Mouse (Mus musculus): ENCODE measurements around the gene Cd96. TPM values are rescaled to one million over a fixed set of nuclear protein-coding genes. Genes with fewer than 3 reads are reported as not detected.
"Not testable (repeated sequence)": the region's sequence is repeated elsewhere in the genome, so short reads cannot be mapped to it uniquely, and the experiment has no call there.

Cd96 gene
- polyA plus RNA-seq (2015; fragmentation: Nextera tagmentation; extraction: Ambion mirVana), result not detected in 2 replicates

DNA sequence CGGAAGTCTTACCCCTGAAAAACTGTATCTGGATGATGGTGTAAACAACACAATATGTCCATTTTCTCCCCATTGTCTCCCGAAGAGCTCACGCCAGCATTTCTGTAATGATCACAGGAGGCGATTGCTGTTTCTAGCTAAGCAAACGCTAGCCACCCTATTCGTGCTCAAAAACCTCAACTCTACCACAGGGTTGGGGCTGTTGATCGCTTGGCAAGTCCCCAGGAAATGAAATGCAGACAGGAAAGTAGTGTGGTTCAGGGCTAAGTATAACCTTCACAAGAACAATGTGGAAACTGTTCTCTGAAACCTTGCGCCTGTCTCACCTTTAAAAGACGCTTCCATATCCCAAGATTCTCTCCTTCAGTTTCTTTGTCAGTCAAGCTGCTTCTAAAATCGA, at the start of gene Cd96:
Gene Cd96 (minus strand): TSS at position 232 of the 400 bp plus-strand sequence.
- no peak within 1 kb of the TSS for H3K4me2 ChIP-seq
- no peak within 1 kb of the TSS for H3K27ac ChIP-seq
- ATAC-seq (replicated peaks), result no peak
- H3K9me3 ChIP-seq, result no peaks in the 10 kb centered on the region
- WGBS, result 81% methylated on average over 10 of the region's 10 CpGs
- no peaks in the 10 kb centered on the region for H3K27me3 ChIP-seq (replicated peaks)
- H3K4me3 ChIP-seq, result no peak within 1 kb of the TSS
- H3K36me3 ChIP-seq (replicated peaks), result no peaks in the 10 kb centered on the region
- H3K9ac ChIP-seq, result no peak within 1 kb of the TSS
- H3K4me1 ChIP-seq, result 0 out of 2 replicates have a peak, but pooled peaks cover 4% of the 10 kb centered on the region

DNA sequence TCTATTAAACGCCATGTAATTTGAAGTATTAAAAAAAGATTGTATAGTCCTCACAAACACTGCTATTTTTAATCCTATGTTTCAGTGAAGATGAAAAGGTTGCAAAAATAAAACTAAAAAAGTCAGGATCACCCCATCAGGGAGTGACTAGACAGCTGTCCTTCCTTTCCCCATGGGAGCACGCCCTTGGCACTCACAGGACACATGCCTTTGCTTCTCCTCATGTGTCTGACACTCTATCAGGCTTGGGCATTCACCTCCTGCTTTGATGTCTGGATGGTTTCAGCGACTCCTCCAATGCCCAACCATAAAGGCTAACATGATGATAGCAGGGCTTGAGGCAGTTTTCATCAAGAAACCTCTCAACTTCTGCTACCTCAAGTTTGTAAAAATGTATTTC, 46.9 kb upstream of the Cd96 start:
- Histone ChIP-seq H3K4me2 (no peak overlapping the region), H3K4me1 (no peaks in the 10 kb centered on the region), H3K36me3 (replicated peaks) (no peaks in the 10 kb centered on the region), H3K9me3 (no peaks in the 10 kb centered on the region), H3K4me3 (no peak overlapping the region), H3K27me3 (replicated peaks) (no peaks in the 10 kb centered on the region), H3K9ac (no peak overlapping the region), H3K27ac (no peak overlapping the region)
- no peak for ATAC-seq (replicated peaks)
- 85% methylated on average over 3 of the region's 3 CpGs for WGBS

DNA sequence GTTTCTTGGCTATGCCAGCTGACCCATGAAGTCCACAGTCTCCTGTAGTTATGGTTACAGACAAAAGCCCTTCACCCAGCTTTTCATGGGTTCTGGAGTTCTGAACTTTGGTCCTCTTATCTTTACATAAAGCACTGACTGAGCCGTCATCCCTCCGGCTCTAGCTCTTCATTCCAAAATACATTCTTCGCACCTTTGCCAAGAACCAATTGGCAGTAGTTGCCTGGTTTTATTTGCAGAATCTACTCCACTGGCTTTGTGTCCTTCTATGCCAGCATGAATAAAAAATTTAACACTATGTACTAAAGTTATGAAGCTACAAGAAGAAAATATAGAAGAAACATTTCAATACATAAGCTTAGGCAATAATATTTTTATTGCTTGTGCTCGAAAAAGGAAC, 45.3 kb upstream of the Cd96 start:
- H3K27ac ChIP-seq, result no peak overlapping the region
- no peaks in the 10 kb centered on the region for H3K27me3 ChIP-seq (replicated peaks)
- no peak for ATAC-seq (replicated peaks)
- no peak overlapping the region for H3K4me2 ChIP-seq
- no peaks in the 10 kb centered on the region for H3K9me3 ChIP-seq
- no peak overlapping the region for H3K9ac ChIP-seq
- WGBS, result 86% methylated on average over 4 of the region's 4 CpGs
- no peaks in the 10 kb centered on the region for H3K36me3 ChIP-seq (replicated peaks)
- H3K4me1 ChIP-seq, result no peaks in the 10 kb centered on the region
- no peak overlapping the region for H3K4me3 ChIP-seq

DNA sequence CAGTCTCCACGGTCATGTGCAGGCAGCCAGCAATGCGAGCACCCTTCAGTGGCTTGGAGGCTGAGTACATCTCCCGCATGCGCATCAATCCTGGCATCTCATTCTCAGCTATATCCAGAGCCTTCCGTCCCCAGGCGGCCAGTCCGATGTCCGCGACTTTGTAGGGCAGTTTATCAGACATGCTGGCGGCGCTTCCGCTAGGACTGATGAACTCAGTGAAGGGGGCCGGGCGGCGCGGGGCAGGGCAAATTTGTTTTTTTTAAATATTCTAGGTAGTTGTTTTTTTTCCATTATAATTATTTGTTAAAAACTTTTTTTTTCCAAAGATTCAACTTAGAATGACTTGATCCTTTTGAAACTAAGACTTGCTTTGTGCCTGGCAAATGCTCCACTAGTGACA, 34.8 kb upstream of the Cd96 start, which contains the start of gene Gm4737:
Gene Gm4737 (minus strand): TSS at position 246 of the 400 bp plus-strand sequence.
- not testable (repeated sequence) for H3K36me3 ChIP-seq (replicated peaks); H3K27ac ChIP-seq; H3K27me3 ChIP-seq (replicated peaks); H3K4me1 ChIP-seq; H3K4me2 ChIP-seq; H3K4me3 ChIP-seq; H3K9ac ChIP-seq; H3K9me3 ChIP-seq; ATAC-seq (replicated peaks)
- WGBS, result 95% methylated on average over 12 of the region's 16 CpGs

DNA sequence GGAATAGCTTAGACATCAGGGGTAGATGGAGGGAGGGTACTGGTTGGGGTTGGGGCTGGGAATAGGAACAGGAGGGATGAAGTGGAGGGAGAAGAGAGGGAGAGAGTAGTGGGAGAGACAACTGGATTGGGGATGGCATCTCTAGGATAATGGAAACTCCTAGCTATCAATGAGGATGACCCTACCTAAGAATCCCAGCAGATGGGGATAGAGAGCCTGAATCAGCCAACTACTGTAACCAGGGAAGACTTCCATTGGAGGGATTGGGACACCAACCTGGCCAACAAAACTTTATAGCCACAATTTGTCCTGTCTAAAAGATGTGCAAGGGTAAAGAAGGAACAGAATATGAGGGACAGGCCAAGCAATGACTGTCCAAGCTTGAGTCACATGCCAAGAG, 31.1 kb upstream of the Cd96 start:
- Histone ChIP-seq H3K36me3 (replicated peaks) (no peaks in the 10 kb centered on the region), H3K27me3 (replicated peaks) (no peaks in the 10 kb centered on the region), H3K4me2 (no peak overlapping the region), H3K9ac (no peak overlapping the region), H3K4me3 (no peak overlapping the region), H3K27ac (no peak overlapping the region), H3K9me3 (no peaks in the 10 kb centered on the region), H3K4me1 (no peaks in the 10 kb centered on the region)
- no peak for ATAC-seq (replicated peaks)

DNA sequence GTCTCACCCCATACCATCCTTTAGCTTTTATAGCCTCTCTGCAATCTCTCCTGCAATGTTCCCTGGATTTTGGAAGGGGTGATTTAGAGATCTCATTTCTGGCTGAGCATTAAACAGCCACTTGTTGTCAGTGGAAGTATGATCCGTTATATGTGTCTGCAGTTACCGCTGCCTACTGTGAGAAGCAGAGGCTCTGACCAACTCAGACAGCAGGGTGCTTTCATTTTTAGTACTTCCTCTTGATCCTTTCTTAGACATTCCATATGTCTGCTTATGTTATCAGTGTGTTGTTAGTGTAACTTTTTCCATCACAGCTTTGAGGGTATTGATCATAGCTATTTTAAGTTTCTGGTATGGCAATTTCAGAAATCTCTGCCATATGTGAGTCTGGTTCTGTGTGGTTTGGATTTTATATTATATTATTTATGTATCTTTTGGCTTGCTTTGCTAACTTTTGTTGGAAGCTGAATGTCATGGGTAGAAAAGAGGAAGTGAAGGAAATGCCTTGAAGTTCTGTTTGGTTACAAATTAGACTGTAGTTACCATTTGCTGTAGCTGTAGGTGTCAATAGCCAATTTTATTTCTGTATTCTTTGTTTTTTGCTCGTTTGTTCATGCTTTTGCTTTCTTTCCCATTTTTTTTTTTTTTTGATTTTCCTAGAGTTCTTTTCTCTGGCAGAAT, 28.8 kb upstream of the Cd96 start:
- Histone ChIP-seq H3K36me3 (replicated peaks) (no peaks in the 10 kb centered on the region), H3K27me3 (replicated peaks) (no peaks in the 10 kb centered on the region), H3K27ac (no peak overlapping the region), H3K9ac (no peak overlapping the region), H3K4me2 (no peak overlapping the region), H3K9me3 (no peaks in the 10 kb centered on the region), H3K4me3 (no peak overlapping the region), H3K4me1 (no peaks in the 10 kb centered on the region)
- ATAC-seq (replicated peaks), result no peak
- 76% methylated on average over 3 of the region's 3 CpGs for WGBS

DNA sequence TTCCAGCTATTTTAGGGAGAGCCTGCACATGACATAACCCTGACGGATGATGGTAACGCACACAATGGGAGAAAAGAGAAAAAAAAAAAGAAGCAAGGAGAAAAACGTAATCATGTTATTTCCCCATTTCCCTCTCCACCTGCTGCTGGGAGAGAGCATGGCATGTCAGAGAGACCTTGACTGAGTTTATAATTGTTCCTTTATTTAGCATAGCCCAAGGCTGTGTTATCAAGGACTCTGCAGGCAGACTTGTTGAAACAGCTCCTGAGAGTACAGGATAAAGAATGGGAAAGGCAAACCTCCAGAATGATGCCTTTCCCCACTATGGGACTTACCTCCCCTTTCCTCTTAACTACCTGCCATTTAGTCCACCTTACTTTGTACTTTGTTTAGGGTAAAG, 26.9 kb upstream of the Cd96 start:
- H3K9ac ChIP-seq, result no peak overlapping the region
- no peak overlapping the region for H3K27ac ChIP-seq
- H3K9me3 ChIP-seq, result no peaks in the 10 kb centered on the region
- 76% methylated on average over 3 of the region's 3 CpGs for WGBS
- H3K4me2 ChIP-seq, result no peak overlapping the region
- ATAC-seq (replicated peaks), result no peak
- no peaks in the 10 kb centered on the region for H3K36me3 ChIP-seq (replicated peaks)
- no peaks in the 10 kb centered on the region for H3K4me1 ChIP-seq
- no peaks in the 10 kb centered on the region for H3K27me3 ChIP-seq (replicated peaks)
- no peak overlapping the region for H3K4me3 ChIP-seq

DNA sequence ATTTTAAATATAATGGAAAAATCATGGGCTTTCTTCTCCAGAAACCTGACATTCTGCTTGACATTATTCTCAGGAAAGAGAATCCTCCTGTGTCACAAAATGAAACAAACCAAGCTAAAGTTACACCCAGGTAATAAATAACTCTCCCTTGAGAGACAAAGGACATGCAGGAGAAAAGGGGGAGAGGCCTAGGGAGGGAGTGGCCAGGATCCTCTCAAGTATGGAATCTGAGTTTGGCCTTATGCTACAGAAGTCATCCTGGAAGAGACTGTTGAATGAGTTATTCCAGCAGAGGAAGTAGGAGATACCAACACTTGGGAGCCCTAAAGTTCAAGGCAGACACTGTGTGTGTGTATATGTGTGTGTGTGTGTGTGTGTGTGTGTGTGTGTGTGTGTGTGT, 2.2 kb upstream of the Cd96 start:
- no peak for ATAC-seq (replicated peaks)
- Histone ChIP-seq H3K9ac (no peak overlapping the region), H3K4me1 (0 out of 2 replicates have a peak, but pooled peaks cover 4% of the 10 kb centered on the region), H3K9me3 (no peaks in the 10 kb centered on the region), H3K4me2 (no peak overlapping the region), H3K27ac (no peak overlapping the region), H3K4me3 (no peak overlapping the region), H3K36me3 (replicated peaks) (no peaks in the 10 kb centered on the region), H3K27me3 (replicated peaks) (no peaks in the 10 kb centered on the region)

DNA sequence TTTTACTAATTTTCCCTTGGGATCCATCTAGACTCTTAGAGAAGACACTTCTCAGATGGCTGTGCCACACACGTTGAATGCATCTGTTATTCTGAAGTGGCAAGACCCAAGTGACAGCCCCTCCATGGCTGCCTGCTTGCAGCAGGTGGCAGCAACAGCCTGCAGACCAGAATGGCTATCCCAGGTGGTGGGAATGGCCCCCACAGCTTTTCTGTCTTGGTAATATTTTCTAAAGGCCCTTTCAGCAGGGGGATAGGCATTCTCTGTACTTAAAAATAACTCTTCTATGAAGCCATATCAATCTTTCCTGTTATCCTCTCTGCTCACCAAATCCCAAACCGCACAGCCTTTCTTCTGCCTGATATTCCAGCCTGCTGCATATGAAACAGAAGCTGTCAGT, 1.4 kb upstream of the Cd96 start:
- Histone ChIP-seq H3K27me3 (replicated peaks) (no peaks in the 10 kb centered on the region), H3K4me3 (no peak overlapping the region), H3K9me3 (no peaks in the 10 kb centered on the region), H3K4me1 (0 out of 2 replicates have a peak, but pooled peaks cover 4% of the 10 kb centered on the region), H3K36me3 (replicated peaks) (no peaks in the 10 kb centered on the region), H3K4me2 (no peak overlapping the region), H3K27ac (no peak overlapping the region), H3K9ac (no peak overlapping the region)
- 41% methylated on average over 2 of the region's 2 CpGs for WGBS
- peak; percentile 81 for ATAC-seq (replicated peaks)

DNA sequence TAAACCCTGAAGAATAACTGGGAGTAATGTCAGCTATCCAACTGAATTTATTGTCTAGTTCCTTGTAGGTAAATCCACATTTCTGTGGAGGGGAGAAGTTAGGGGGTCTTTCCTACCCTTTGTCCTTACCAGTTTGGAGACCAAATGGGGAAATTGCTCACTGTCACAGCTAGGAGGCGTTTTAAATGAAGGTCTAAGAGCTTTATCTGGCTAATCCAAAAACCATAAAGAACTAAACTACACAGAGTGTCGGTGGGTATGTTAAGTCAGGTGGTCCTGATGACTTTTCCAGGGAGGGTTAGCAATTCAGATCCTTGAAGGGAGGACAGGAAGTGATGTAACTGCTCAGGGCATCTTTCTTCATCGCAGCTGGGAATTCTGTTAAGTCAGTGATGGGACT, 556 bp upstream of the Cd96 start:
- H3K4me3 ChIP-seq, result no peak overlapping the region
- no peaks in the 10 kb centered on the region for H3K36me3 ChIP-seq (replicated peaks)
- no peaks in the 10 kb centered on the region for H3K9me3 ChIP-seq
- ATAC-seq (replicated peaks), result no peak
- H3K4me2 ChIP-seq, result no peak overlapping the region
- no peak overlapping the region for H3K27ac ChIP-seq
- WGBS, result 65% methylated on average over 3 of the region's 3 CpGs
- no peak overlapping the region for H3K9ac ChIP-seq
- 0 out of 2 replicates have a peak, but pooled peaks cover 4% of the 10 kb centered on the region for H3K4me1 ChIP-seq
- no peaks in the 10 kb centered on the region for H3K27me3 ChIP-seq (replicated peaks)

DNA sequence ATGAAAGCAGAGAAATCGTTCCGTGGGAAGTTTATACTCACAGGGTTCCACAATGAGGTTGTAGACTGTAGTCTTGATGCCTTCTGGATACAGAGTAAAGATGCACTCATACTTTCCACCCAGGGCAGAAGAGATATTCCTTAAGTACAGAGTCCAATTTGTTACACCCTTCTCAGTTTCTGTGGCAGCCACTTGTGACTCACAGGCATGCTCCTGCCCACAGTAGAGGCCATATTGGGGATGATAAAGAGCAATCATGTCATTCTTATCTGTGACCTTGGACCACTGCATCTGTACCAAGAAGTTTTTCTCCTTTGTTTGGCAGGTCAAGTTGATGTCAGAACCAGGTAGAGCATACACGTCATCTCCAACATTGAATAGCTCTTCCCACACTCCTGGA, 2.4 kb downstream of the Cd96 start:
- Histone ChIP-seq H3K27ac (no peak overlapping the region), H3K9me3 (no peaks in the 10 kb centered on the region), H3K4me3 (no peak overlapping the region), H3K9ac (no peak overlapping the region), H3K36me3 (replicated peaks) (no peaks in the 10 kb centered on the region), H3K4me2 (no peak overlapping the region), H3K4me1 (0 out of 2 replicates have a peak, but pooled peaks cover 4% of the 10 kb centered on the region), H3K27me3 (replicated peaks) (no peaks in the 10 kb centered on the region)
- ATAC-seq (replicated peaks), result no peak
- 92% methylated on average over 3 of the region's 3 CpGs for WGBS

DNA sequence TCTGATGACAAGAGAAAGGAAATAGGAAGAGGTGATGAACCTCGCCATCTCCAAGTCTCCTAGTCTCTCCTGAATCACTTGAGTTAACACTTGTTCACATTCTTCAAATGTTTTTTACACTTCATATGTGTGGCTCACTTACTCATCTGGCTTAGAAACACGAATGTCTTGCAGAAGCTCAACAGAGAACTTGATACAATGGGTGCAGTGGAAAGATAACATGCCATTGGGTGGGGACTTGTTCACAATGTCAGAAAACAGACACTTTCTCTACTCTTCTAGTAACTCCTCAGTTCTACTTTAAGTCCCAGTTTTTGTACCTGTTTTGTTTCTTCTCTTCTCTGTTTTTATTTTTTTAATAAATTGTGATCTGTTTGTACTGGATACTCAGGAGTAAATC, 5.3 kb downstream of the Cd96 start:
- no peak for ATAC-seq (replicated peaks)
- Histone ChIP-seq H3K9ac (no peak overlapping the region), H3K36me3 (replicated peaks) (no peaks in the 10 kb centered on the region), H3K27me3 (replicated peaks) (no peaks in the 10 kb centered on the region), H3K4me2 (no peak overlapping the region), H3K9me3 (no peaks in the 10 kb centered on the region), H3K27ac (no peak overlapping the region), H3K4me1 (no peaks in the 10 kb centered on the region), H3K4me3 (no peak overlapping the region)
- 86% methylated on average over 2 of the region's 2 CpGs for WGBS

DNA sequence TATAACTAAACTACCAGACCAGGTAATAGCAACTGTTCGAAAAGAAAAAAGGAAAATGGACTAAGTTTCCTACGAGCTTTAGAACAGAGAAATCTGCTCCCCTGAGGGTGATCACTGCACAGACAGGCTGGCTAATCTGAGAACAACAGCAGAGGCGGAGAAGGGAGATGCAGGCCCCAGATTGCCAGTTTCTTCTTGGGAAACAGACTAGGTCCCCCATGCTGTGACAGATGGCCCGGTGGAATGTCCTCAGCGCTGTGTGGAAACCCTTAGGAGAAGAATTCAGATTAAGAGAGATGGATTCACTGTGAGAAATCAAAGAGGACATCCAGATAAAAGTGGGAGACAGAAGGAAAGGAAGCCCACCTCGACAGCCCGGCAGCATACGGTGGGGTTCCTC, 10.5 kb downstream of the Cd96 start:
- H3K9me3 ChIP-seq, result no peaks in the 10 kb centered on the region
- ATAC-seq (replicated peaks), result no peak

More for the DNA sequence above, 10.5 kb downstream of the Cd96 start:
- H3K27ac ChIP-seq, result no peak overlapping the region
- H3K4me3 ChIP-seq, result no peak overlapping the region
- WGBS, result 37% methylated on average over 8 of the region's 8 CpGs
- H3K9ac ChIP-seq, result no peak overlapping the region
- no peak overlapping the region for H3K4me2 ChIP-seq
- no peaks in the 10 kb centered on the region for H3K4me1 ChIP-seq
- H3K27me3 ChIP-seq (replicated peaks), result no peaks in the 10 kb centered on the region
- no peaks in the 10 kb centered on the region for H3K36me3 ChIP-seq (replicated peaks)

All from midbrain, embryonic 15.5 days (tissue).